Mouse (Mus musculus): ENCODE results near the gene Rnf168. TPM values are rescaled to one million over a fixed set of nuclear protein-coding genes. Genes with fewer than 3 reads are reported as not detected.
"Not testable (repeated sequence)": the region's sequence is repeated elsewhere in the genome, so short reads cannot be mapped to it uniquely, and the experiment has no call there.

The Rnf168 gene
- polyA plus RNA-seq, 1 experiment from 2014 or later = 23.9 TPM

DNA sequence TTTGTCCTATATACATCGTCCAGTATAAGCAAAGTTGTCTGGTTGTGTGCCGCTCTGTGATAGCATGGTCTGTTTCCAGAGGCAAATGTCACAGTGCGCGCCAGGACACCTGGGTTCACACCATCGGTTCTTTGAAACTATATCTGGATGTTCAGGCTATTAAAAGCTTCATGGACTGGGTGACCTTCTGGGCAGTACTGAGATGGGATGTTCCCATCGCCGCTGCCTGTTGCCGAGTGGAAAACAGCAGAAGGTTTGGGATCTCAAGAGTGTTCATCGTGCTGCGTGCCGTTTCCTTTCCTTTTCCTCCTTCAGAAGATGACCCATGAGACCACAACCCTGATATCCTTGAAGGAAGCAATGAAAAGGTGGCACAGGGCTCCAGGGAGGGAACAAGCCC, 6.0 kb upstream of the Rnf168 start, which contains the start of gene Smco1:
Smco1 (plus strand) TSS at position 178 of the 400 bp plus-strand sequence.
- Histone ChIP-seq H3K4me2 (no peak within 1 kb of the TSS), H3K36me3 (ENCODE audit: control insufficient read depth, insufficient read depth, low read length) (no peaks in the 10 kb centered on the region), H3K9me3 (ENCODE audit: control insufficient read depth, low read length) (no peaks in the 10 kb centered on the region), H3K27me3 (ENCODE audit: control insufficient read depth, insufficient read depth, low read length) (no peaks in the 10 kb centered on the region), H3K9ac (ENCODE audit: low read length) (no peak within 1 kb of the TSS), H3K27ac (ENCODE audit: low read depth, low read length) (no peak within 1 kb of the TSS), H3K4me3 (ENCODE audit: low read depth, low read length) (no peak within 1 kb of the TSS), H3K4me1 (ENCODE audit: control insufficient read depth, insufficient read depth, low read length) (no peaks in the 10 kb centered on the region)
- DNase-seq (ENCODE audit: low spot score, missing footprints) (no peak), ATAC-seq (ENCODE audit: low FRiP score) (no peak)
- 91% methylated on average over 11 of the region's 11 CpGs for WGBS

DNA sequence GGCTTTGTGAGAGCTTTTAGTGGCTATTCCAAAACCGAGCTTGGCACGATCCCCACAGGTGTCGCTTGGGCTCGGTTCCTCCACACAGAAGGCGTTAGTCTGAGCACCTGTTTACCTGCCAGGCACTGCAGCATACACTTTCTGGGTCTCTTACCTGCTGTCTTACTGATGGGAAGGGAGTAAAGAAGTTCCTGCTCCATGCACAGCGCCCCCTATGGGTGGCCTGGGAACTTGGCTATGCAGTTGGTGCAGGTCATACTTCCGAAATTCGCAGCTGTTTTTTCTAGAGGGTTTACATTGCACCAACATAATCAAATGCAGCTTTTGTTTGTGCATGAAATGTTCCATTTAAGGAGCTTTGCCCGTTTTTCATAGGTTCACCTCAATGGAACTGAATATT, 3.9 kb upstream of the Rnf168 start:
- Histone ChIP-seq H3K9me3 (ENCODE audit: control insufficient read depth, low read length) (no peaks in the 10 kb centered on the region), H3K9ac (ENCODE audit: low read length) (no peak overlapping the region), H3K36me3 (ENCODE audit: control insufficient read depth, insufficient read depth, low read length) (no peaks in the 10 kb centered on the region), H3K4me2 (no peak overlapping the region), H3K4me3 (ENCODE audit: low read depth, low read length) (no peak overlapping the region), H3K27ac (ENCODE audit: low read depth, low read length) (no peak overlapping the region), H3K27me3 (ENCODE audit: control insufficient read depth, insufficient read depth, low read length) (no peaks in the 10 kb centered on the region), H3K4me1 (ENCODE audit: control insufficient read depth, insufficient read depth, low read length) (no peaks in the 10 kb centered on the region; the same call in 1 of the 2 replicates)
- WGBS = 50% methylated on average over 9 of the region's 9 CpGs
- ATAC-seq (ENCODE audit: low FRiP score) (no peak), DNase-seq (ENCODE audit: low spot score, missing footprints) (peak; percentile 85)

DNA sequence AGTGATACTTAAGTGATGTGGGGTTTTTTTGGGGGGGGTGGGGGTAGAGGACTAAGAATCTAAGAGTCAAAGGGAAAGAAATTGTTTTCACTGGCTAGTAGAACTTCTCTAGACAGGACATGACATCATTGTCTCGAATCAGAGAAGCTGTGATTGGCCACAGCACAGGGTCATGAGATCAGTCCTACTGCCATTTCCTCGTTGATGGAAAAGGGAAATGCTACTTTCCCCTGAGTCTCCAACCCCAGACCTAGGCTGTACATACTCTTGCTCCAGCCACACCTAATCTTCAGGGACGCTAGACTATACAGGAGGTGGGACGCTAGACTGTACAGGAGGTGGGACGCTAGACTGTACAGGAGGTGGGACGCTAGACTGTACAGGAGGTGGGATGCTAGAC, 2.2 kb upstream of the Rnf168 start:
- Histone ChIP-seq H3K9ac (ENCODE audit: low read length) (no peak overlapping the region), H3K4me3 (ENCODE audit: low read depth, low read length) (no peak overlapping the region)
- WGBS = 87% methylated on average over 6 of the region's 6 CpGs

DNA sequence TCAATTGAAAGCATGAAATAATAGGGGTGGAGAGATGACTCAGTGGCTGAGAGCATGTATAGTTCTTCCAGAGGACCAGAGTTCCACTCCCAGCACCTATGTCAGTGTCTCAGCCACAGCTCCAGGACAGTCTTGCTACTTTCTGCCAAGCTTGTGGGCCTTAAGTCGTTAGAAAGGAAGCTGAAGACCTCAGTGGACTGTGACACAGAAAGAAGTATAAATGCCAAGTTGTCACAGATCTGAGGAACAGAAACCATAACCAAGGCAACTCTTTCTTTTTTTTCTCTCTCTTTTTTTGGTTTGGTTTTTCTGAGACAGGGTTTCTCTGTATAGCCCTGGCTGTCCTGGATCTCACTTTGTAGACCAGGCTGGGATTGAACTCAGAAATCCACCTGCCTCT, 1.4 kb upstream of the Rnf168 start:
- DNase-seq (ENCODE audit: low spot score, missing footprints) (peak; percentile 37), ATAC-seq (ENCODE audit: low FRiP score) (no peak)
- H3K36me3 ChIP-seq (ENCODE audit: control insufficient read depth, insufficient read depth, low read length) = 0 out of 2 replicates have a peak, but pooled peaks cover 3% of the 10 kb centered on the region
- 75% methylated on average over 1 of the region's 1 CpGs for WGBS
- no peak overlapping the region for H3K9ac ChIP-seq (ENCODE audit: low read length)
- peaks cover 5% of the 10 kb centered on the region for H3K4me1 ChIP-seq (ENCODE audit: control insufficient read depth, insufficient read depth, low read length)
- no peaks in the 10 kb centered on the region for H3K27me3 ChIP-seq (ENCODE audit: control insufficient read depth, insufficient read depth, low read length)
- no peak overlapping the region for H3K27ac ChIP-seq (ENCODE audit: low read depth, low read length)
- no peaks in the 10 kb centered on the region for H3K9me3 ChIP-seq (ENCODE audit: control insufficient read depth, low read length)
- H3K4me3 ChIP-seq (ENCODE audit: low read depth, low read length) = no peak overlapping the region
- H3K4me2 ChIP-seq = no peak overlapping the region

More for the DNA sequence above, 2.2 kb upstream of the Rnf168 start:
- Histone ChIP-seq H3K9me3 (ENCODE audit: control insufficient read depth, low read length) (no peaks in the 10 kb centered on the region), H3K36me3 (ENCODE audit: control insufficient read depth, insufficient read depth, low read length) (no peaks in the 10 kb centered on the region), H3K4me2 (no peak overlapping the region), H3K4me1 (ENCODE audit: control insufficient read depth, insufficient read depth, low read length) (peaks cover 5% of the 10 kb centered on the region), H3K27me3 (ENCODE audit: control insufficient read depth, insufficient read depth, low read length) (no peaks in the 10 kb centered on the region), H3K27ac (ENCODE audit: low read depth, low read length) (no peak overlapping the region)
- no peak for ATAC-seq (ENCODE audit: low FRiP score)
- DNase-seq (ENCODE audit: low spot score, missing footprints) = no peak

DNA sequence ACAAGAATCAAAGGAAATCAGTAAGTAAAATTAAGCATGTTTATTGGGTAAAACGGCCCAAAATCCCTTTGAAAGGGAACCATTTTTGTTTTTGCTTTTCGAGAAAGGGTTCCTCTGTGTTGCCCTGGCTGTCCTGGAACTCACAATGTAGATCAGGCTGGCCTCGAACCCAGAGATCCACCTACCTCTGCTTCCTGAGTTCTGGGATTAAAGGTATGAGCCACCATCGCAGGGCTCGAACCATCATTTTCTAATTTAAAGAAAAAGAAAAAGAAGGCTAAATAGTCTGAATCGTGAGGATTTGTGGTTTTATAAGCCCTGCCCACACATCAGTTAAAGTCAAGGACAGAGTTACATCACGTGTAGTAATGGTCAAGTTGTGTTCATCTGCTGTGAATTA, 1.1 kb downstream of the Rnf168 start:
- DNase-seq (ENCODE audit: low spot score, missing footprints) (no peak), ATAC-seq (ENCODE audit: low FRiP score) (no peak)
- H3K36me3 ChIP-seq (ENCODE audit: control insufficient read depth, insufficient read depth, low read length) = 0 out of 2 replicates have a peak, but pooled peaks cover 3% of the 10 kb centered on the region
- no peak overlapping the region for H3K27ac ChIP-seq (ENCODE audit: low read depth, low read length)
- peak overlapping the region; percentile 75 for H3K4me2 ChIP-seq
- H3K4me1 ChIP-seq (ENCODE audit: control insufficient read depth, insufficient read depth, low read length) = peaks cover 5% of the 10 kb centered on the region
- H3K27me3 ChIP-seq (ENCODE audit: control insufficient read depth, insufficient read depth, low read length) = no peaks in the 10 kb centered on the region
- peak overlapping the region; percentile 78 for H3K4me3 ChIP-seq (ENCODE audit: low read depth, low read length)
- H3K9ac ChIP-seq (ENCODE audit: low read length) = peak overlapping the region; percentile 86
- no peaks in the 10 kb centered on the region for H3K9me3 ChIP-seq (ENCODE audit: control insufficient read depth, low read length)
- 66% methylated on average over 7 of the region's 7 CpGs for WGBS

DNA sequence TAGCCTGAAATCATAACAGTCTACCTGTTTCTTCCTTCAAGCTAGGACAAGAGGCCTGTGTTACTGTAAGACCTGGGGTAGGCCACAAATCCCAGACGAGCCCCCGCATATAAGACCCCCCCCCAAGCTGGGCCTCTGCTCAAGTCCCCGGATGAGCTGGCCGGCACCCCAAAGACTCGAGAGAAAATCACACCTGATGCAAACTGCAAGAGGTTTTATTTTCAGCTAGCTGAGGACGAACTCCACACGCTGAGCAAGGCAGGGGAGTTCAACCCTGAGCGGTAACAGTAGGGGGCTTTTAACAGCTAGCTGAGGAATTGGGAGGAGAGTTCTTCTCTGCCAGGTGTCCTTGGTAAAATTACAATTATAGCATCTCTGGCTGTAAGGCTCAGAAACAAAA, 3.0 kb downstream of the Rnf168 start:
- no peak overlapping the region for H3K4me2 ChIP-seq
- H3K36me3 ChIP-seq (ENCODE audit: control insufficient read depth, insufficient read depth, low read length) = peaks cover 3% of the 10 kb centered on the region; the same call in 1 of the 2 replicates
- 93% methylated on average over 8 of the region's 8 CpGs for WGBS
- H3K27me3 ChIP-seq (ENCODE audit: control insufficient read depth, insufficient read depth, low read length) = no peaks in the 10 kb centered on the region
- no peak overlapping the region for H3K4me3 ChIP-seq (ENCODE audit: low read depth, low read length)
- DNase-seq (ENCODE audit: low spot score, missing footprints) (peak; percentile 68), ATAC-seq (ENCODE audit: low FRiP score) (no peak)
- no peak overlapping the region for H3K9ac ChIP-seq (ENCODE audit: low read length)
- no peak overlapping the region for H3K27ac ChIP-seq (ENCODE audit: low read depth, low read length)
- H3K9me3 ChIP-seq (ENCODE audit: control insufficient read depth, low read length) = no peaks in the 10 kb centered on the region
- H3K4me1 ChIP-seq (ENCODE audit: control insufficient read depth, insufficient read depth, low read length) = peaks cover 5% of the 10 kb centered on the region

DNA sequence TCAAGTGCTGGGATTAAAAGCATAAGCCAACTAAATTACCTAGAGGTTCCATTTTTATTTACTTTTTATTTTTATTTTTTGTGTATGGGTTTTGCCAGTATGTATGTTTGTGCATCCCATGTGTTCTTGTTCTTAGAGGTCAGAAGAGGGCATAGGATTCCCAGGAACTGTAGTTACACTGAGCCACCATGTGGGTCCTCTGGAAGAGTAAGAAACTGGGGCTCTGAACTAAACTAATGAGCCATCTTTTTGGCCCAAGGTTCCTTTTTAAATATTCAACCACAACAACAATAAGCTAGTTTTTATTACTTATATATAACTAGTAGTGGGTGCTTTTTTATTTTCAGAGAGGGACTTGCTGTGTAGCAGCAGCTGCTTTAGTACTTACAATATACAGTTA, 5.3 kb downstream of the Rnf168 start:
- ATAC-seq (ENCODE audit: low FRiP score) (no peak), DNase-seq (ENCODE audit: low spot score, missing footprints) (peak; percentile 53)
- Histone ChIP-seq H3K4me1 (ENCODE audit: control insufficient read depth, insufficient read depth, low read length) (peaks cover 5% of the 10 kb centered on the region), H3K4me2 (no peak overlapping the region), H3K27me3 (ENCODE audit: control insufficient read depth, insufficient read depth, low read length) (no peaks in the 10 kb centered on the region), H3K9me3 (ENCODE audit: control insufficient read depth, low read length) (no peaks in the 10 kb centered on the region), H3K4me3 (ENCODE audit: low read depth, low read length) (no peak overlapping the region), H3K9ac (ENCODE audit: low read length) (no peak overlapping the region), H3K36me3 (ENCODE audit: control insufficient read depth, insufficient read depth, low read length) (peaks cover 5% of the 10 kb centered on the region; the same call in 1 of the 2 replicates), H3K27ac (ENCODE audit: low read depth, low read length) (no peak overlapping the region)

DNA sequence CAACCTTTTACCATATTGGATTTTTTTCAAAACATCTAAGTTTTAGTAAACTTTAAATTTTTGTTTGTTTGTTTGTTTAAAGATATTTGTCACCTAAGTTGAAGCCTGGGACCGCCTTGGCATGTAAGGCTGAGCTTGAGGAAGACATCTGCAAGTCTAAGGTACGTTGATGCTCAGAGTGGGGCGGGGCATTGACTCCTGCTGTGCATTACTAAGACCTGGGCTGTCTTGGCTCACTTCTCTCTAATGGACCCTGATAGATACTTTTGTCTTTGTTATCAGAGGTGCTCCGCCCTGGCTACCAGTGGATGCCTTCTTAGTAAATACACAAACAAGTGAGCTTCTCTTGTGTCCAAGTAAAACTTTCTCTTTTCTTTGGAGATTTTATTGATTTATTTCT, 14.6 kb downstream of the Rnf168 start:
- DNase-seq (ENCODE audit: low spot score, missing footprints) (no peak), ATAC-seq (ENCODE audit: low FRiP score) (no peak)
- no peaks in the 10 kb centered on the region for H3K27me3 ChIP-seq (ENCODE audit: control insufficient read depth, insufficient read depth, low read length)
- H3K9me3 ChIP-seq (ENCODE audit: control insufficient read depth, low read length) = no peaks in the 10 kb centered on the region
- H3K4me1 ChIP-seq (ENCODE audit: control insufficient read depth, insufficient read depth, low read length) = no peaks in the 10 kb centered on the region
- peaks cover 27% of the 10 kb centered on the region for H3K36me3 ChIP-seq (ENCODE audit: control insufficient read depth, insufficient read depth, low read length)
- H3K4me3 ChIP-seq (ENCODE audit: low read depth, low read length) = no peak overlapping the region
- no peak overlapping the region for H3K9ac ChIP-seq (ENCODE audit: low read length)
- 89% methylated on average over 4 of the region's 4 CpGs for WGBS
- no peak overlapping the region for H3K27ac ChIP-seq (ENCODE audit: low read depth, low read length)
- H3K4me2 ChIP-seq = no peak overlapping the region

DNA sequence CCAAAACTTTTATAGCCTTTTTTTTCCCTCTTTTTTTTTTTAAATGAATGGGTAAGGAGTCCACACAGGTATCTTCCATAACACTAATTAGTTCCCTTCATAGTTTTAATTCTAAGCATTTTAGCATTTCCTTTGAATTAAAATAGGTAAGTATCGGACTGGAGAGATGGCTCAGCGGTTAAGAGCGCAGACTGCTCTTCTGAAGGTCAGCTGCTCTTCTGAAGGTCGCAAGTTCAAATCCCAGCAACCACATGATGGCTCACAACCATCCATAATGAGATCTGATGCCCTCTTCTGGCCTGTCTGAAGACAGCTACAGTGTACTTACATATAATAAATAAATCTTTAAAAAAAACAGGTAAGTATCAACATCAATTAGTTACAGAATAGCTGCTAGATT, 22.4 kb downstream of the Rnf168 start:
- not testable (repeated sequence) for H3K4me2 ChIP-seq; H3K27ac ChIP-seq (ENCODE audit: low read depth, low read length); H3K9ac ChIP-seq (ENCODE audit: low read length); H3K27me3 ChIP-seq (ENCODE audit: control insufficient read depth, insufficient read depth, low read length); H3K9me3 ChIP-seq (ENCODE audit: control insufficient read depth, low read length); H3K4me3 ChIP-seq (ENCODE audit: low read depth, low read length); H3K4me1 ChIP-seq (ENCODE audit: control insufficient read depth, insufficient read depth, low read length); DNase-seq (ENCODE audit: low spot score, missing footprints); ATAC-seq (ENCODE audit: low FRiP score)
- peaks cover 17% of the 10 kb centered on the region; the same call in 1 of the 2 replicates for H3K36me3 ChIP-seq (ENCODE audit: control insufficient read depth, insufficient read depth, low read length)
- WGBS = 94% methylated on average over 4 of the region's 4 CpGs
